Mouse (Mus musculus) brain, adult 2 months (tissue): ENCODE measurements at regions not wholly inside any gene's neighbourhood (a gene's known extent, or its start where the extent isn't known, plus 50 kb on each side); places are given as distances from the start of the nearest gene placed in this dataset.

Source experiments
- DNase-seq: peaks from one replicate; pipeline ENCODE4 v3.0.0; 2011; ENCODE audit warnings: low read depth, low spot score

DNA sequence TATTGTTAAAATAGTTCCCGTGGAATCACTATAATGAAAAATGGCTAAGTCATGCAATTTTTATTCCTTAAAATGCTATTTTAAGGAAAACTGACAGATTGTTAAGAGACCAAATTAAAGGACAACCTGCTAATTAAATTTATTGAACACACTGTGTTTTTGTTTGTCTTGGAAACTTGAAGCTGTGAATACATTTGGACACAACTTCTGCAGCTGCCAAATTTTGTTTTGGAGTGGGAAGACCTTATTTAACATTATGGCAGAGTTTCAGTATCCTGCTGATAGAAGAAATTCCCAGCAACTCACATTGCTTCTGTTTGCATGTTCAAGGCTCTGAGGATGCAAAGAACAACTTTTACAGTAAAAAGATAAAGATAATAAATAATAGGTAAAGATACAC lies 301.6 kb upstream of the 1700015G11Rik start:
- DNase-seq, result peak; percentile 8

- DNase-seq, result no peak
Observed at GRCm38 (mm10) chr7:52278262-52278661, 262.7 kb upstream of the 1700015G11Rik start.

DNA sequence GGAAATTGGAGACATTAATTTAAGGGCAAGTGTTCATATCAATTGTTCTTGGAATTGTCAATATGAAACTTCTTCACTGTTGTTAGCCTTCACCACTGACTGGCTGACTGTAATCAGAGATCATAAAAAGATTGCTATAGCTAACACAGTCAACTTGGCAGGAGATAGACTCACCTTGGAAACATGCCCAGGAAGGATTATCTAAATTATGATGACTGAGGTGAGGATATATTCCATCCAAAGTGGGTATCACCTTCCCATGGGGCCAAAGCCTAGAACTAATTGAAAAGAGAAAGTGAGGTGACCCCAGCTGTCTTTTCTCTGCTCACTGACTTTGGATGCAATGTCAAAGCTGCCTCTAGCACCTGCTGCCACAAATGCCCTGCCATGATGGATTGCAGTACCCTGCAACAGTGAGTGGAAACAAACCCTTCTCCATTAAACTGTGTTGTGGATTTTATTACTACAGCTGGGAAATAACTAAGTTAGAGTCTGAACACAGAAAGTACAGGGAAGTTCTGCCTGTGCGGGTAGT lies 240.9 kb upstream of the 1700015G11Rik start:
- no peak for DNase-seq

DNA sequence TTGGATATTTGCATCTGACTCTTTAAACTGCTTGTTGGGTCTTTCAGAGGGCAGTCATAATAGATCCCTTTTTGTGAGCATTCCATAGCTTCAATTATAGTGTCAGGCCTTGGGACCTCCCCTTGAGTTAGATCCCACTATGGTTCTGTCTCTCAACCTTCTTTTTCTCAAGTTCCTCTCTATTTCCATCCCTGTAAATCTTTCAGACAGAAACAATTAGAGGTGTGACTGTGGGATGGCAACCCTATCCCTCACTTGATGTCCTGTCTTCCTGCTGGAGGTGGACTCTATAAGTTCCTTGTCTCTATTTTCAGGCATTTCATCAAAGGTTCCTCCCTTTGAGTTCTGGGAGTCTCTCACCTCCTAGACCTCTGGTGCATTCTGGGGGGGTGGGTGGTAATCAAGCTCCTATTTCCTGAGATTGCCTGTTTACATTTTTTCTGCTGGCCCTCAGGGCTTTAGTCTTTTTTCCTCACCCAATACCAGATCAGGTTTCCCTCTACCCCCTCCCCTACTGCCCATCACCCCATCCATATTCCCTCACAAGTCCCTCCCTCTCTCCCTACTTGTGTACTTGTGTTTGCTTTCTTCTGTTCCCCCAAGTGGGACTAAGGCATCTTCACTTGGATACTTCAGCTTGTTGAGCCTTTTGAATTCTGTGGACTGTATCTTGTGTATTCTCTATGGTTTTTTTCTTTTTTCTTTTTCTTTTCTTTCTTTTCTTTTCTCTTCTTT lies 237.1 kb upstream of the 1700015G11Rik start:
- no peak for DNase-seq
